Mouse (Mus musculus): ENCODE results near the gene Zfp607b. TPM values are rescaled to one million over a fixed set of nuclear protein-coding genes. Genes with fewer than 3 reads are reported as not detected.

Gene Zfp607b
- polyA plus RNA-seq (2012; rRNA removed), result 0.36 and 1.5 TPM in 2 replicates

- peak; percentile 52; the same call in 1 of the 2 replicates for TF ChIP-seq POLR2A (IDR thresholded peaks at IDR 0.05; ENCODE audit: borderline replicate concordance, extremely low read depth, low read depth, low read length)
- TF ChIP-seq CTCF (IDR thresholded peaks at IDR 0.05; ENCODE audit: insufficient read depth, low read length), result no peak
- 1% methylated on average over 19 of the region's 19 CpGs for whole genome bisulfite sequencing
These were observed at the start of gene Zfp607b for GRCm38 (mm10) chr7:27688815-27689612. TSS of gene Zfp607b (plus strand) at chr7:27689340.

DNA sequence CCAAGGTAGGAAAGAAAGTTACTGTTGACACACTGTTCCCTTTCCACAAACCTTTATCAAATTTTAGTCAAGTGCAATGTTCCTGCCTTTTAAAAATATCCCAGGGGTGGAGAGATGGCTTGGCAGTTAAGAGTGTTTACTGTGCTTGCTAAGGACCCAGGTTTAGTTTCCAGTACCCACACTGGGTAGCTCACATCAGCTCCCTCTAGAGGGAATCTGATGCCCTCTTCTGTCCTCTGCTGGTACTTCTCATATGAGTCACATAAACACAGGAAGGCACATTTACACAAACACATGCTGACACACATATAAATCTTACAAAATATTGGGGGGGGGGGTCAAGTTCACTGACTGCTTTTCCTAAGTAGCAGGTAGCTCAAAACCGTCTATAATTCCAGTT is 44.7 kb upstream of the Zfp607b start:
- TF ChIP-seq CTCF (IDR thresholded peaks at IDR 0.05; ENCODE audit: insufficient read depth, low read length) (no peak), POLR2A (IDR thresholded peaks at IDR 0.05; ENCODE audit: borderline replicate concordance, extremely low read depth, low read depth, low read length) (no peak)
- WGBS, result 21% methylated on average over 1 of the region's 1 CpGs
- Histone ChIP-seq H3K4me3 (replicated peaks; ENCODE audit: extremely low read depth, low read depth, low read length) (no peak overlapping the region), H3K4me1 (ENCODE audit: control insufficient read depth, insufficient read depth, low read length) (no peaks in the 10 kb centered on the region)
- DNase-seq, result no peak

More at GRCm38 (mm10) chr7:27688815-27689612, at the start of gene Zfp607b:
- Histone ChIP-seq H3K4me1 (ENCODE audit: control insufficient read depth, insufficient read depth, low read length) (0 out of 2 replicates have a peak, but pooled peaks cover 2% of the 10 kb centered on the region), H3K4me3 (replicated peaks; ENCODE audit: extremely low read depth, low read depth, low read length) (peak within 1 kb of the TSS; percentile 62)
- peak; percentile 85 for DNase-seq

DNA sequence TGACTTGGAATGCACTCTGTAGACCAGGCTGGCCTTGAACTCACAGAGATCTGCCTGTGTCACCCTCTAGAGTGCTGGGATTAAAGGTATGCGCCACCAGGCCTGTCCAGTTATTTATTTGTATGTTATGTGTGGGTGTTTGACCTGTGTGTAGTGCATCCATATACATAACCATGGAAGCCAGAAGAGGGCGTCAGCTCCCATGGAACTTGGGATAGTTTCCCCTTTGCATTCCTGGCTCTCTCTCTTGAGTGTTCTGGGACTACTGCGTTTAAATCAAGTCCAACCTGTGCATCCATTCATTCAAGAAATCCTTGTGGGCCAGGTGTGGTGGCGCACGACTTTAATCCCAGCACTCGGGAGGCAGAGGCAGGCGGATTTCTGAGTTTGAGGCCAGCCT is 42.6 kb upstream of the Zfp607b start:
- 81% methylated on average over 7 of the region's 7 CpGs for WGBS
- no peak for TF ChIP-seq CTCF (IDR thresholded peaks at IDR 0.05; ENCODE audit: insufficient read depth, low read length)
- TF ChIP-seq POLR2A (IDR thresholded peaks at IDR 0.05; ENCODE audit: borderline replicate concordance, extremely low read depth, low read depth, low read length), result no peak

GRCm38 (mm10) chr7:27647281-27648002 is 41.7 kb upstream of the Zfp607b start:
- no peak for DNase-seq
- H3K4me3 ChIP-seq (replicated peaks; ENCODE audit: extremely low read depth, low read depth, low read length), result no peak overlapping the region
- H3K4me1 ChIP-seq (ENCODE audit: control insufficient read depth, insufficient read depth, low read length), result no peaks in the 10 kb centered on the region
- TF ChIP-seq POLR2A (IDR thresholded peaks at IDR 0.05; ENCODE audit: borderline replicate concordance, extremely low read depth, low read depth, low read length) (no peak), CTCF (IDR thresholded peaks at IDR 0.05; ENCODE audit: insufficient read depth, low read length) (no peak)
- WGBS, result 75% methylated on average over 6 of the region's 6 CpGs

More for the DNA sequence above, 42.6 kb upstream of the Zfp607b start:
- DNase-seq, result no peak
- H3K4me3 ChIP-seq (replicated peaks; ENCODE audit: extremely low read depth, low read depth, low read length), result no peak overlapping the region
- no peaks in the 10 kb centered on the region for H3K4me1 ChIP-seq (ENCODE audit: control insufficient read depth, insufficient read depth, low read length)

DNA sequence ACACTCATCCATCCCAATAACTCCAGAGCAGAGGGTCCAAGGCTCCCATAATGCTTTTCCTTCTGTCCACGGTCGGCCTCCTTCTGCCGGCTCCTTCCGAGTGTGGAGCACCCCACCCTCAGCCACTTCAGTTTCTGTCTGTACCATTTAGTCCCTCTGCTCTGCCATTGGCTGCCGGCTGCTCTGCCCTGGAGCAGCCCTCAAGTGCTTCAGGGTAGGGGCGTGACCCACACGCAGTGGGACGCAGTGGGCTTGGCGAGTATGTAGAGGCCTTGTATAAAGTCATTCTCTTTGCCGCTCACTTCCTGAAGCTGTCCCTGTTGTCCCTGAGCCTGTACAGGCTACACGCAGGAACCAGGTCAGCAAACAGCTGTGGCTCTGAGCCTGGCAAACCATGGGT is 39.4 kb upstream of the Zfp607b start:
- DNase-seq, result no peak
- TF ChIP-seq POLR2A (IDR thresholded peaks at IDR 0.05; ENCODE audit: borderline replicate concordance, extremely low read depth, low read depth, low read length) (no peak), CTCF (IDR thresholded peaks at IDR 0.05; ENCODE audit: insufficient read depth, low read length) (no peak)
- 68% methylated on average over 11 of the region's 11 CpGs for WGBS
- Histone ChIP-seq H3K4me1 (ENCODE audit: control insufficient read depth, insufficient read depth, low read length) (no peaks in the 10 kb centered on the region), H3K4me3 (replicated peaks; ENCODE audit: extremely low read depth, low read depth, low read length) (no peak overlapping the region)

DNA sequence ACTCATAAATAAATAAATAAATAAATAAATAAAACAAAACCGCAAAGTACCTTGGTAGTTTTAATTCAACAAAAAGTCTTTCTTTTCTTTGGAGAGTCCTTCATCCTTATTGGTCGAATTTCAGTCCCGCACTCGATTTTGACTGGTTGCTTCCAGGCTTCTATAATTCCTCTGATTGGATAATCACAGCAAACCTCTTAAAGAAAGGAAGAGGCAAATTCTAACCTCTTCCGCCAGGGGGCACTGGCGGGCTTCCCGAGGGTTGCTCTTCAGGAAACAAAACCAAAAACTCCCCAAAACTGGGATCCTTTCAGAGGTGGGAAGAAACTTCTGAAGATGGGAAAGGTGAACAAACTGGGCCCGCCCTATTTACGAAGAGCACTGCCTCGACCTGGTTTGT is 38.2 kb upstream of the Zfp607b start:
- 5% methylated on average over 10 of the region's 10 CpGs for WGBS
- Histone ChIP-seq H3K4me3 (replicated peaks; ENCODE audit: extremely low read depth, low read depth, low read length) (no peak overlapping the region), H3K4me1 (ENCODE audit: control insufficient read depth, insufficient read depth, low read length) (no peaks in the 10 kb centered on the region)
- peak; percentile 58 for DNase-seq
- no peak for TF ChIP-seq POLR2A (IDR thresholded peaks at IDR 0.05; ENCODE audit: borderline replicate concordance, extremely low read depth, low read depth, low read length)
- peak; percentile 78 for TF ChIP-seq CTCF (IDR thresholded peaks at IDR 0.05; ENCODE audit: insufficient read depth, low read length)

GRCm38 (mm10) chr7:27653681-27654437 is 35.3 kb upstream of the Zfp607b start, which contains the start of gene Ttc9b:
TSS of gene Ttc9b (plus strand) at chr7:27653915.
- 5% methylated on average over 54 of the region's 62 CpGs for WGBS
- no peak for DNase-seq

DNA sequence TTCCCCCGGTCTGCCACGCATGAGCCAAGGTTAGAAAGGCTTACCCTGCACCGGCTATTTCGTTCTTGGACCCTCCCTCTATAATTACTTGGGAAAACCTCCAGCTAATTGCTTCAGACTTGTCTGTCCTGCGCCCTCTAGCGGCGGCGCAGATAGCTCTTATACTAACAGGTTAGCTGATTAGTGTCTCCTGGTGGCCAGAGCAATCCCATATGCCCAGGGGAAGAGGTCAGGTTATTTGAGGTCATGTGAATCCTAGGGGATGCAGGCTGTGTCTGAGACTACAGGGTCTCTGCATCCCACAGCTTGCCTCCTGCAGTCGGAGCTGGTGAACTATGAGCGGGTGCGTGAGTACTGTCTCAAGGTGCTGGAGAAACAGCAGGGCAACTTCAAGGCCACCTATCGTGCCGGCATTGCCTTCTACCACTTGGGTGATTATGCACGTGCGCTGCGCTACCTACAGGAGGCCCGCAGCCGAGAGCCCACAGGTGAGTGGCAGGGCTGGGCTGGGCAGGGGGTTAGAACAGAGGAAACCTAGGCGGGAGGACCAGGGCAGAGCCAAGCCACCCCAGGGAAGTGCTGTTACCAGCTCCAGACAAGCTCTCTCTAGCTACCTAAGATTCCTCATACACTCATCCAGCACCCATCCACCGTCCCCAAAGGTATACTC is 34.4 kb upstream of the Zfp607b start:
- no peak overlapping the region for H3K4me3 ChIP-seq (replicated peaks; ENCODE audit: extremely low read depth, low read depth, low read length)
- H3K4me1 ChIP-seq (ENCODE audit: control insufficient read depth, insufficient read depth, low read length), result no peaks in the 10 kb centered on the region
- 61% methylated on average over 20 of the region's 20 CpGs for WGBS
- DNase-seq, result peak; percentile 16
- TF ChIP-seq POLR2A (IDR thresholded peaks at IDR 0.05; ENCODE audit: borderline replicate concordance, extremely low read depth, low read depth, low read length), result no peak
- peak; percentile 39; the same call in 1 of the 2 replicates for TF ChIP-seq CTCF (IDR thresholded peaks at IDR 0.05; ENCODE audit: insufficient read depth, low read length)

More at GRCm38 (mm10) chr7:27653681-27654437, 35.3 kb upstream of the Zfp607b start, which contains the start of gene Ttc9b:
- H3K4me1 ChIP-seq (ENCODE audit: control insufficient read depth, insufficient read depth, low read length), result no peaks in the 10 kb centered on the region
- no peak for TF ChIP-seq CTCF (IDR thresholded peaks at IDR 0.05; ENCODE audit: insufficient read depth, low read length)
- TF ChIP-seq POLR2A (IDR thresholded peaks at IDR 0.05; ENCODE audit: borderline replicate concordance, extremely low read depth, low read depth, low read length), result no peak
- H3K4me3 ChIP-seq (replicated peaks; ENCODE audit: extremely low read depth, low read depth, low read length), result no peak within 1 kb of the TSS
